Mouse (Mus musculus): ENCODE measurements at regions not wholly inside any gene's neighbourhood (a gene's known extent, or its start where the extent isn't known, plus 50 kb on each side); places are given as distances from the start of the nearest gene placed in this dataset.

GRCm38 (mm10) chr11:112107314-112107713, 674.7 kb upstream of the Sox9 start:
- Histone ChIP-seq H3K9ac (replicated peaks; ENCODE audit: low read depth, low read length) (no peak overlapping the region), H3K4me3 (replicated peaks; ENCODE audit: low read length) (no peak overlapping the region), H3K27me3 (replicated peaks; ENCODE audit: control insufficient read depth, insufficient read depth, low read length) (no peaks in the 10 kb centered on the region), H3K9me3 (ENCODE audit: control insufficient read depth, low read length) (no peaks in the 10 kb centered on the region), H3K36me3 (ENCODE audit: control insufficient read depth, insufficient read depth) (no peaks in the 10 kb centered on the region), H3K4me1 (replicated peaks; ENCODE audit: control insufficient read depth, insufficient read depth, low read length) (no peaks in the 10 kb centered on the region), H3K27ac (ENCODE audit: low read length) (no peak overlapping the region), H3K4me2 (ENCODE audit: low read length) (no peak overlapping the region)
- WGBS = 61% methylated on average over 7 of the region's 7 CpGs
- ATAC-seq = no peak

GRCm38 (mm10) chr11:112121026-112121425, 661.0 kb upstream of the Sox9 start:
- H3K27me3 ChIP-seq (replicated peaks; ENCODE audit: control insufficient read depth, insufficient read depth, low read length) = no peaks in the 10 kb centered on the region
- H3K27ac ChIP-seq (ENCODE audit: low read length) = no peak overlapping the region
- no peaks in the 10 kb centered on the region for H3K9me3 ChIP-seq (ENCODE audit: control insufficient read depth, low read length)
- H3K4me3 ChIP-seq (replicated peaks; ENCODE audit: low read length) = no peak overlapping the region
- no peak overlapping the region for H3K9ac ChIP-seq (replicated peaks; ENCODE audit: low read depth, low read length)
- no peak overlapping the region for H3K4me2 ChIP-seq (ENCODE audit: low read length)
- H3K36me3 ChIP-seq (ENCODE audit: control insufficient read depth, insufficient read depth) = no peaks in the 10 kb centered on the region
- no peaks in the 10 kb centered on the region for H3K4me1 ChIP-seq (replicated peaks; ENCODE audit: control insufficient read depth, insufficient read depth, low read length)
- WGBS = 73% methylated on average over 6 of the region's 6 CpGs
- 0 out of 2 replicates have a peak, but pooled peaks have one; percentile 28 for ATAC-seq

- no peaks in the 10 kb centered on the region for H3K9me3 ChIP-seq (ENCODE audit: control insufficient read depth, low read length)
- no peaks in the 10 kb centered on the region for H3K36me3 ChIP-seq (ENCODE audit: control insufficient read depth, insufficient read depth)
- 30% methylated on average over 5 of the region's 5 CpGs for WGBS
- no peak overlapping the region for H3K4me2 ChIP-seq (ENCODE audit: low read length)
- peak; percentile 50 for ATAC-seq
- H3K27me3 ChIP-seq (replicated peaks; ENCODE audit: control insufficient read depth, insufficient read depth, low read length) = no peaks in the 10 kb centered on the region
- H3K4me3 ChIP-seq (replicated peaks; ENCODE audit: low read length) = no peak overlapping the region
- H3K4me1 ChIP-seq (replicated peaks; ENCODE audit: control insufficient read depth, insufficient read depth, low read length) = no peaks in the 10 kb centered on the region
- H3K27ac ChIP-seq (ENCODE audit: low read length) = no peak overlapping the region
- no peak overlapping the region for H3K9ac ChIP-seq (replicated peaks; ENCODE audit: low read depth, low read length)
Measured at GRCm38 (mm10) chr11:112121831-112122230, 660.2 kb upstream of the Sox9 start.

- no peaks in the 10 kb centered on the region for H3K27me3 ChIP-seq (replicated peaks; ENCODE audit: control insufficient read depth, insufficient read depth, low read length)
- H3K27ac ChIP-seq (ENCODE audit: low read length) = no peak overlapping the region
- H3K4me1 ChIP-seq (replicated peaks; ENCODE audit: control insufficient read depth, insufficient read depth, low read length) = no peaks in the 10 kb centered on the region
- H3K9me3 ChIP-seq (ENCODE audit: control insufficient read depth, low read length) = no peaks in the 10 kb centered on the region
- no peak overlapping the region for H3K4me2 ChIP-seq (ENCODE audit: low read length)
- WGBS = 85% methylated on average over 12 of the region's 12 CpGs
- no peaks in the 10 kb centered on the region for H3K36me3 ChIP-seq (ENCODE audit: control insufficient read depth, insufficient read depth)
- no peak for ATAC-seq
- H3K4me3 ChIP-seq (replicated peaks; ENCODE audit: low read length) = no peak overlapping the region
- no peak overlapping the region for H3K9ac ChIP-seq (replicated peaks; ENCODE audit: low read depth, low read length)
Measured at GRCm38 (mm10) chr11:112125249-112125933, 656.6 kb upstream of the Sox9 start.

- WGBS = 95% methylated on average over 4 of the region's 4 CpGs
- Histone ChIP-seq H3K9me3 (ENCODE audit: control insufficient read depth, low read length) (no peaks in the 10 kb centered on the region), H3K27me3 (replicated peaks; ENCODE audit: control insufficient read depth, insufficient read depth, low read length) (no peaks in the 10 kb centered on the region), H3K9ac (replicated peaks; ENCODE audit: low read depth, low read length) (no peak overlapping the region), H3K4me1 (replicated peaks; ENCODE audit: control insufficient read depth, insufficient read depth, low read length) (no peaks in the 10 kb centered on the region), H3K4me3 (replicated peaks; ENCODE audit: low read length) (no peak overlapping the region), H3K4me2 (ENCODE audit: low read length) (no peak overlapping the region), H3K36me3 (ENCODE audit: control insufficient read depth, insufficient read depth) (no peaks in the 10 kb centered on the region), H3K27ac (ENCODE audit: low read length) (no peak overlapping the region)
- ATAC-seq = no peak
Measured at GRCm38 (mm10) chr11:112130090-112130489, 651.9 kb upstream of the Sox9 start.

GRCm38 (mm10) chr11:112137401-112138020, 644.5 kb upstream of the Sox9 start:
- 7% methylated on average over 8 of the region's 8 CpGs for WGBS
- no peak for ATAC-seq
- no peaks in the 10 kb centered on the region for H3K36me3 ChIP-seq (ENCODE audit: control insufficient read depth, insufficient read depth)
- H3K9me3 ChIP-seq (ENCODE audit: control insufficient read depth, low read length) = no peaks in the 10 kb centered on the region
- peaks cover 17% of the 10 kb centered on the region for H3K4me1 ChIP-seq (replicated peaks; ENCODE audit: control insufficient read depth, insufficient read depth, low read length)
- H3K4me2 ChIP-seq (ENCODE audit: low read length) = peak overlapping the region; percentile 5
- H3K27me3 ChIP-seq (replicated peaks; ENCODE audit: control insufficient read depth, insufficient read depth, low read length) = no peaks in the 10 kb centered on the region
- no peak overlapping the region for H3K9ac ChIP-seq (replicated peaks; ENCODE audit: low read depth, low read length)
- no peak overlapping the region for H3K27ac ChIP-seq (ENCODE audit: low read length)
- H3K4me3 ChIP-seq (replicated peaks; ENCODE audit: low read length) = no peak overlapping the region

- ATAC-seq = peak; percentile 50
- Histone ChIP-seq H3K27ac (ENCODE audit: low read length) (no peak overlapping the region), H3K36me3 (ENCODE audit: control insufficient read depth, insufficient read depth) (no peaks in the 10 kb centered on the region), H3K4me1 (replicated peaks; ENCODE audit: control insufficient read depth, insufficient read depth, low read length) (peaks cover 17% of the 10 kb centered on the region), H3K9me3 (ENCODE audit: control insufficient read depth, low read length) (no peaks in the 10 kb centered on the region), H3K4me2 (ENCODE audit: low read length) (no peak overlapping the region), H3K4me3 (replicated peaks; ENCODE audit: low read length) (no peak overlapping the region), H3K9ac (replicated peaks; ENCODE audit: low read depth, low read length) (no peak overlapping the region), H3K27me3 (replicated peaks; ENCODE audit: control insufficient read depth, insufficient read depth, low read length) (no peaks in the 10 kb centered on the region)
- WGBS = 46% methylated on average over 9 of the region's 9 CpGs
Measured at GRCm38 (mm10) chr11:112140058-112140457, 642.0 kb upstream of the Sox9 start.

- WGBS = 39% methylated on average over 4 of the region's 4 CpGs
- H3K4me1 ChIP-seq (replicated peaks; ENCODE audit: control insufficient read depth, insufficient read depth, low read length) = peaks cover 17% of the 10 kb centered on the region
- H3K4me3 ChIP-seq (replicated peaks; ENCODE audit: low read length) = no peak overlapping the region
- no peak overlapping the region for H3K27ac ChIP-seq (ENCODE audit: low read length)
- peak overlapping the region; percentile 10 for H3K4me2 ChIP-seq (ENCODE audit: low read length)
- H3K9ac ChIP-seq (replicated peaks; ENCODE audit: low read depth, low read length) = no peak overlapping the region
- no peaks in the 10 kb centered on the region for H3K9me3 ChIP-seq (ENCODE audit: control insufficient read depth, low read length)
- peak; percentile 93 for ATAC-seq
- H3K27me3 ChIP-seq (replicated peaks; ENCODE audit: control insufficient read depth, insufficient read depth, low read length) = no peaks in the 10 kb centered on the region
- H3K36me3 ChIP-seq (ENCODE audit: control insufficient read depth, insufficient read depth) = no peaks in the 10 kb centered on the region
Measured at GRCm38 (mm10) chr11:112140495-112140894, 641.5 kb upstream of the Sox9 start.

- peak; percentile 59 for ATAC-seq
- Histone ChIP-seq H3K27ac (ENCODE audit: low read length) (no peak overlapping the region), H3K27me3 (replicated peaks; ENCODE audit: control insufficient read depth, insufficient read depth, low read length) (no peaks in the 10 kb centered on the region), H3K9ac (replicated peaks; ENCODE audit: low read depth, low read length) (no peak overlapping the region), H3K36me3 (ENCODE audit: control insufficient read depth, insufficient read depth) (no peaks in the 10 kb centered on the region), H3K9me3 (ENCODE audit: control insufficient read depth, low read length) (no peaks in the 10 kb centered on the region), H3K4me3 (replicated peaks; ENCODE audit: low read length) (no peak overlapping the region), H3K4me1 (replicated peaks; ENCODE audit: control insufficient read depth, insufficient read depth, low read length) (peaks cover 17% of the 10 kb centered on the region), H3K4me2 (ENCODE audit: low read length) (peak overlapping the region; percentile 10)
- WGBS = 44% methylated on average over 9 of the region's 9 CpGs
Measured at GRCm38 (mm10) chr11:112140912-112141311, 641.1 kb upstream of the Sox9 start.
